Mouse (Mus musculus) liver, embryonic 16.5 days (tissue): ENCODE measurements around the gene Rab7b. TPM values are rescaled to one million over a fixed set of nuclear protein-coding genes. Genes with fewer than 3 reads are reported as not detected.

ENCODE experiments used
- ATAC-seq: fragments of 200-750 bp; cut with Nextera tagmentation; 2 replicates; pipeline ENCODE4 v1.8.0; 2017; ENCODE audit warnings: low read depth, mild to moderate bottlenecking, moderate number of reproducible peaks, moderate library complexity
- H3K27ac ChIP-seq: fragments of 300-500 bp; sonication (generic); 2 replicates; pipeline ENCODE4 v1.5.1; 2014; ENCODE audit warnings: mild to moderate bottlenecking, low read length
- H3K27me3 ChIP-seq: fragments of 300-500 bp; sonication (generic); 2 replicates; pipeline ENCODE4 v1.6.1; 2014; ENCODE audit warnings: low read depth, low read length, mixed read lengths; ENCODE audit not compliant: control insufficient read depth, insufficient read depth
- H3K36me3 ChIP-seq: fragments of 300-500 bp; sonication (generic); 2 replicates; pipeline ENCODE4 v1.6.1; 2014; ENCODE audit warnings: mild to moderate bottlenecking; ENCODE audit not compliant: control insufficient read depth, insufficient read depth
- H3K4me1 ChIP-seq: fragments of 300-500 bp; sonication (generic); 2 replicates; pipeline ENCODE4 v1.6.1; 2014; ENCODE audit warnings: low read depth, low read length, mixed read lengths; ENCODE audit not compliant: control insufficient read depth
- H3K4me2 ChIP-seq: fragments of 300-500 bp; sonication (generic); 2 replicates; pipeline ENCODE4 v1.6.1; 2014; ENCODE audit warnings: low read depth, low read length, mixed read lengths
- H3K4me3 ChIP-seq: fragments of 300-500 bp; sonication (generic); 2 replicates; pipeline ENCODE4 v1.5.1; 2014; ENCODE audit warnings: low read depth, mild to moderate bottlenecking, low read length
- H3K9ac ChIP-seq: fragments of 300-500 bp; sonication (generic); 2 replicates; pipeline ENCODE4 v1.6.1; 2014; ENCODE audit warnings: low read depth, low read length
- H3K9me3 ChIP-seq: fragments of 300-500 bp; sonication (generic); replicated peaks from 2 replicates; pipeline ENCODE4 v1.6.1; 2016; ENCODE audit warnings: low read length; ENCODE audit not compliant: control insufficient read depth
- WGBS: fragments of 180-500 bp; shearing (Covaris S2); extraction: QIAGEN DNeasy Blood & Tissue Kit; methylation state at CpG from one replicate; pipeline ENCODE4 v1.1.7; 2014; ENCODE audit not compliant: insufficient replicate concordance; 5-methylcytosine and 5-hydroxymethylcytosine counted together
- polyA plus RNA-seq: library from polyadenylated mRNA; unstranded; fragments of >200 nt; fragmentation: Nextera tagmentation; extraction: Ambion mirVana; gene quantifications from 2 replicates; pipeline ENCODE4 v1.2.1, GENCODE M21; 2015

Gene Rab7b
- polyA plus RNA-seq, 1 experiment from 2014 or later, result 1.3 TPM

GRCm38 (mm10) chr1:131764581-131765338, 76.3 kb downstream of the Rab7b start:
- Histone ChIP-seq H3K4me3 (no peak overlapping the region), H3K4me2 (no peak overlapping the region), H3K36me3 (no peaks in the 10 kb centered on the region), H3K4me1 (no peaks in the 10 kb centered on the region), H3K27ac (no peak overlapping the region), H3K27me3 (no peaks in the 10 kb centered on the region; the same call in 1 of the 2 replicates), H3K9ac (no peak overlapping the region), H3K9me3 (no peaks in the 10 kb centered on the region)
- 46% methylated on average over 8 of the region's 8 CpGs for WGBS
- ATAC-seq, result no peak

Other genes with a start within 250 kb of the Rab7b start
- 3.7 and 5.3 TPM in 2 replicates for gene Srgap2, start 161.3 kb upstream of the Rab7b start, polyA plus RNA-seq
- gene Fam72a, start 160.8 kb upstream of the Rab7b start, polyA plus RNA-seq, result 0.97 and 1.3 TPM in 2 replicates
- not detected in 2 replicates for gene Avpr1b, start 89.5 kb upstream of the Rab7b start, polyA plus RNA-seq
- 29.5 and 33.8 TPM in 2 replicates for gene Ctse, start 50.4 kb upstream of the Rab7b start, polyA plus RNA-seq
- 0.06 TPM in 1 of 2 replicates, not detected in the other for gene Slc26a9, start 55.3 kb downstream of the Rab7b start, polyA plus RNA-seq
- 5.4 and 6.4 TPM in 2 replicates for gene Pm20d1, start 108.7 kb downstream of the Rab7b start, polyA plus RNA-seq
- gene Slc41a1, start 138.8 kb downstream of the Rab7b start, polyA plus RNA-seq, result 1.0 and 1.2 TPM in 2 replicates
- 9.4 and 10.0 TPM in 2 replicates for gene Rab29, start 178.5 kb downstream of the Rab7b start, polyA plus RNA-seq
- gene Nucks1, start 221.8 kb downstream of the Rab7b start, polyA plus RNA-seq, result 25.1 and 27.4 TPM in 2 replicates